In genomic region chr4:89405624-89406167, GRCm38 (mm10) we compare ENCODE assay signal across 32 mouse cellular contexts.
"Had no signal": no experiment of that assay in that cellular context is flagged by ENCODE, and none has a peak within 500 bp of the region (broad histone marks: within the 10 kb centered on the region; RNA-seq: fewer than 3 reads in every experiment).

No protein-coding gene starts in this region.

- H3K27me3 ChIP-seq: limb, embryonic 12.5 days; limb, embryonic 13.5 days; limb, embryonic 15.5 days; liver, embryonic 12.5 days; liver, embryonic 13.5 days; liver, embryonic 15.5 days; lung, embryonic 15.5 days; midbrain, embryonic 12.5 days; midbrain, embryonic 13.5 days; midbrain, embryonic 15.5 days; neural tube, embryonic 12.5 days; neural tube, embryonic 13.5 days had no signal

- H3K4me2 ChIP-seq: limb, embryonic 12.5 days; limb, embryonic 13.5 days; limb, embryonic 15.5 days; liver, embryonic 11.5 days; liver, embryonic 12.5 days; liver, embryonic 13.5 days; liver, embryonic 15.5 days; lung, embryonic 14.5 days; lung, embryonic 15.5 days; midbrain, embryonic 11.5 days; midbrain, embryonic 12.5 days; midbrain, embryonic 13.5 days; midbrain, embryonic 15.5 days; neural tube, embryonic 12.5 days; neural tube, embryonic 13.5 days had no signal

- H3K27ac ChIP-seq: limb, embryonic 10.5 days; limb, embryonic 12.5 days; limb, embryonic 13.5 days; limb, embryonic 15.5 days; liver, embryonic 12.5 days; liver, embryonic 13.5 days; liver, embryonic 14.5 days; liver, embryonic 15.5 days; lung, embryonic 15.5 days; macrophage; midbrain, embryonic 12.5 days; midbrain, embryonic 13.5 days; midbrain, embryonic 15.5 days; neural tube, embryonic 12.5 days; neural tube, embryonic 13.5 days had no signal

- H3K4me3 ChIP-seq: limb, embryonic 10.5 days; limb, embryonic 12.5 days; limb, embryonic 13.5 days; limb, embryonic 15.5 days; liver, embryonic 12.5 days; liver, embryonic 13.5 days; liver, embryonic 15.5 days; lung, embryonic 15.5 days; megakaryocyte, embryonic 14.5 days; midbrain, embryonic 12.5 days; midbrain, embryonic 13.5 days; midbrain, embryonic 15.5 days; myocyte; neural tube, embryonic 12.5 days; neural tube, embryonic 13.5 days had no signal

- DNase-seq: left cerebral cortex, postnatal 4 days; liver; liver, embryonic 13.5 days; liver, postnatal 0 days; lung, adult 18-20 months; lung, adult 2 months; lung, embryonic 14.5 days; lung, postnatal 10 days; lung, postnatal 14 days; lung, postnatal 36 days; lung, postnatal 4 days; midbrain, embryonic 14.5 days had no signal

- ATAC-seq: liver, embryonic 12.5 days; liver, postnatal 0 days; lung, postnatal 0 days; midbrain, embryonic 13.5 days; midbrain, embryonic 15.5 days; midbrain, embryonic 16.5 days had no signal

- H3K9ac ChIP-seq: limb, embryonic 12.5 days; limb, embryonic 13.5 days; limb, embryonic 15.5 days; liver, embryonic 12.5 days; liver, embryonic 13.5 days; liver, embryonic 14.5 days; liver, embryonic 15.5 days; liver, postnatal 0 days; lung, embryonic 14.5 days; lung, embryonic 15.5 days; midbrain, embryonic 12.5 days; midbrain, embryonic 13.5 days; midbrain, embryonic 15.5 days; neural tube, embryonic 12.5 days; neural tube, embryonic 13.5 days had no signal

- H3K4me1 ChIP-seq: limb, embryonic 10.5 days; limb, embryonic 12.5 days; limb, embryonic 13.5 days; limb, embryonic 15.5 days; liver, embryonic 12.5 days; liver, embryonic 13.5 days; liver, embryonic 15.5 days; lung, embryonic 15.5 days; megakaryocyte, embryonic 14.5 days; midbrain, embryonic 12.5 days; midbrain, embryonic 13.5 days; midbrain, embryonic 15.5 days; neural tube, embryonic 12.5 days; neural tube, embryonic 13.5 days had no signal

- H3K9me3 ChIP-seq: limb, embryonic 10.5 days; limb, embryonic 12.5 days; limb, embryonic 13.5 days; limb, embryonic 15.5 days; liver, embryonic 12.5 days; liver, embryonic 13.5 days; liver, embryonic 15.5 days; lung, embryonic 15.5 days; megakaryocyte, embryonic 14.5 days; midbrain, embryonic 12.5 days; midbrain, embryonic 13.5 days; midbrain, embryonic 15.5 days; neural tube, embryonic 12.5 days; neural tube, embryonic 13.5 days had no signal

- H3K36me3 ChIP-seq: limb, embryonic 10.5 days; limb, embryonic 12.5 days; limb, embryonic 13.5 days; limb, embryonic 15.5 days; liver, embryonic 12.5 days; liver, embryonic 13.5 days; liver, embryonic 15.5 days; lung, embryonic 15.5 days; midbrain, embryonic 12.5 days; midbrain, embryonic 13.5 days; midbrain, embryonic 15.5 days; neural tube, embryonic 12.5 days; neural tube, embryonic 13.5 days had no signal
